Mouse (Mus musculus) yolk sac, embryonic 10.5 days (tissue): ENCODE data around the gene Flt1.
A peak's percentile ranks its signal among the peaks of the same experiment; 100 is the strongest.
"Not testable (repeated sequence)": the region's sequence is repeated elsewhere in the genome, so short reads cannot be mapped to it uniquely, and the experiment has no call there.

ENCODE experiments used
- DNase-seq: peaks from one replicate; pipeline ENCODE4 v3.0.0-alpha.2; 2017; ENCODE audit warnings: low spot score

The Flt1 gene

GRCm38 (mm10) chr5:147665946-147666345, 59.9 kb downstream of the Flt1 start:
- DNase-seq = no peak

GRCm38 (mm10) chr5:147665381-147665780, 60.4 kb downstream of the Flt1 start:
- DNase-seq = no peak

GRCm38 (mm10) chr5:147659909-147660308, 65.9 kb downstream of the Flt1 start:
- no peak for DNase-seq

GRCm38 (mm10) chr5:147657882-147658855, 67.6 kb downstream of the Flt1 start:
- peak; percentile 47 for DNase-seq

- no peak for DNase-seq
Measured at GRCm38 (mm10) chr5:147655761-147656160, 70.0 kb downstream of the Flt1 start.

- no peak for DNase-seq
Measured at GRCm38 (mm10) chr5:147651233-147651632, 74.6 kb downstream of the Flt1 start.

- DNase-seq = no peak
Measured at GRCm38 (mm10) chr5:147646351-147646929, 79.4 kb downstream of the Flt1 start.

- no peak for DNase-seq
Measured at GRCm38 (mm10) chr5:147645001-147645645, 80.7 kb downstream of the Flt1 start.

- no peak for DNase-seq
Measured at GRCm38 (mm10) chr5:147641452-147641851, 84.4 kb downstream of the Flt1 start.

- DNase-seq = no peak
Measured at GRCm38 (mm10) chr5:147639940-147640339, 85.9 kb downstream of the Flt1 start.

GRCm38 (mm10) chr5:147636676-147637075, 89.1 kb downstream of the Flt1 start:
- DNase-seq = no peak

- DNase-seq = no peak
Measured at GRCm38 (mm10) chr5:147635883-147636282, 89.9 kb downstream of the Flt1 start.

GRCm38 (mm10) chr5:147634016-147634415, 91.8 kb downstream of the Flt1 start:
- no peak for DNase-seq

- DNase-seq = no peak
Measured at GRCm38 (mm10) chr5:147632716-147633115, 93.1 kb downstream of the Flt1 start.

- no peak for DNase-seq
Measured at GRCm38 (mm10) chr5:147630426-147631290, 95.2 kb downstream of the Flt1 start.

GRCm38 (mm10) chr5:147626944-147627343, 98.9 kb downstream of the Flt1 start:
- no peak for DNase-seq

GRCm38 (mm10) chr5:147623747-147624146, 102.1 kb downstream of the Flt1 start:
- no peak for DNase-seq

- DNase-seq = peak; percentile 45
Measured at GRCm38 (mm10) chr5:147620178-147620577, 105.6 kb downstream of the Flt1 start.

- DNase-seq = no peak
Measured at GRCm38 (mm10) chr5:147618243-147618642, 107.6 kb downstream of the Flt1 start.

GRCm38 (mm10) chr5:147616450-147616849, 109.4 kb downstream of the Flt1 start:
- DNase-seq = no peak

GRCm38 (mm10) chr5:147614659-147615058, 111.2 kb downstream of the Flt1 start:
- DNase-seq = no peak

GRCm38 (mm10) chr5:147611348-147611747, 114.5 kb downstream of the Flt1 start:
- not testable (repeated sequence) for DNase-seq
